Mouse (Mus musculus): ENCODE measurements around the gene Zfp143. TPM values are rescaled to one million over a fixed set of nuclear protein-coding genes. Genes with fewer than 3 reads are reported as not detected.
"Not testable (repeated sequence)": the region's sequence is repeated elsewhere in the genome, so short reads cannot be mapped to it uniquely, and the experiment has no call there.

Zfp143 gene
- 1 to 10 TPM; 7.4 to 7.8 TPM for total RNA-seq (2021)
- long read RNA-seq, experiment 1, transcript Zfp143-201 (16 exons, 3,003 nt) = major isoform, 6 of 14 reads
- long read RNA-seq, experiment 1, partial matches to known transcripts = 1 of 14 reads
- long read RNA-seq, experiment 1, other reads (novel, unspliced or antisense) = 4 of 14 reads
- long read RNA-seq, experiment 2, transcript Zfp143-201 (16 exons, 3,003 nt) = major isoform, 8 of 8 reads
- long read RNA-seq, experiment 2, partial matches to known transcripts = 0 of 8 reads
- long read RNA-seq, experiment 2, other reads (novel, unspliced or antisense) = 0 of 8 reads

GRCm38 (mm10) chr7:110061199-110061751 lies at the start of gene Zfp143:
Gene Zfp143 (plus strand): TSS chr7:110061217.
- DNase-seq = peak; percentile 99

GRCm38 (mm10) chr7:110011417-110011816 lies 49.6 kb upstream of the Zfp143 start:
- DNase-seq = no peak

- no peak for DNase-seq
These were observed 46.7 kb upstream of the Zfp143 start for GRCm38 (mm10) chr7:110014272-110014671.

GRCm38 (mm10) chr7:110018117-110018630 lies 42.8 kb upstream of the Zfp143 start, which contains the start of gene Ipo7:
Gene Ipo7 (plus strand): TSS chr7:110018274.
- peak; percentile 89 for DNase-seq

GRCm38 (mm10) chr7:110018631-110019482 lies 42.2 kb upstream of the Zfp143 start:
- DNase-seq = peak; percentile 90

GRCm38 (mm10) chr7:110023553-110023952 lies 37.5 kb upstream of the Zfp143 start:
- no peak for DNase-seq

- DNase-seq = no peak
These were observed 34.4 kb upstream of the Zfp143 start for GRCm38 (mm10) chr7:110026594-110026993.

GRCm38 (mm10) chr7:110028826-110029225 lies 32.2 kb upstream of the Zfp143 start:
- no peak for DNase-seq

GRCm38 (mm10) chr7:110030342-110030741 lies 30.7 kb upstream of the Zfp143 start:
- no peak for DNase-seq

GRCm38 (mm10) chr7:110057723-110058122 lies 3.3 kb upstream of the Zfp143 start:
- not testable (repeated sequence) for DNase-seq

GRCm38 (mm10) chr7:110059092-110059785 lies 1.8 kb upstream of the Zfp143 start:
- peak; percentile 14 for DNase-seq

- DNase-seq = no peak
These were observed 830 bp upstream of the Zfp143 start for GRCm38 (mm10) chr7:110060106-110060668.

- DNase-seq = no peak
These were observed 283 bp upstream of the Zfp143 start for GRCm38 (mm10) chr7:110060669-110061198.

- DNase-seq = peak; percentile 87
These were observed 796 bp downstream of the Zfp143 start for GRCm38 (mm10) chr7:110061752-110062273.

GRCm38 (mm10) chr7:110063731-110064130 lies 2.7 kb downstream of the Zfp143 start:
- DNase-seq = no peak

- DNase-seq = no peak
These were observed 8.1 kb downstream of the Zfp143 start for GRCm38 (mm10) chr7:110069070-110069469.

GRCm38 (mm10) chr7:110078168-110078567 lies 17.2 kb downstream of the Zfp143 start:
- no peak for DNase-seq

- peak; percentile 58 for DNase-seq
These were observed 22.6 kb downstream of the Zfp143 start for GRCm38 (mm10) chr7:110083386-110084165.

GRCm38 (mm10) chr7:110085217-110085616 lies 24.2 kb downstream of the Zfp143 start:
- DNase-seq = no peak

- DNase-seq = no peak
These were observed 26.9 kb downstream of the Zfp143 start for GRCm38 (mm10) chr7:110087914-110088313.

All from gastrocnemius, postnatal 10 days (tissue).